In genomic region chr11:84880465-84880961, GRCm38 (mm10) we compare ENCODE assay signal across 8 mouse cellular contexts. TPM values are rescaled to one million over a fixed set of nuclear protein-coding genes. Genes with fewer than 3 reads are reported as not detected.
A peak's percentile ranks its signal among the peaks of the same experiment; 100 is the strongest.
DNase-seq lines count a peak whose midpoint lies in the region; ATAC-seq lines count a peak whose summit lies in the region.

No protein-coding gene starts in this region.

- WGBS in hindbrain, embryonic 15.5 days = under 1% methylated on average over 24 of the region's 24 CpGs
- WGBS in liver, embryonic 12.5 days (ENCODE audit: insufficient replicate concordance) = under 1% methylated on average over 24 of the region's 24 CpGs

- peak overlapping the region; percentile 82 for H3K4me3 ChIP-seq in hindbrain, embryonic 15.5 days
- H3K4me3 ChIP-seq in liver, embryonic 12.5 days = peak overlapping the region; percentile 85

- H3K9ac ChIP-seq in hindbrain, embryonic 15.5 days = peak overlapping the region; percentile 88
- H3K9ac ChIP-seq in liver, embryonic 12.5 days = peak overlapping the region; percentile 94

- H3K36me3 ChIP-seq in hindbrain, embryonic 15.5 days = peaks cover 10% of the 10 kb centered on the region
- H3K36me3 ChIP-seq in liver, embryonic 12.5 days = peaks cover 56% of the 10 kb centered on the region

- peaks cover 19% of the 10 kb centered on the region for H3K4me1 ChIP-seq in hindbrain, embryonic 15.5 days (replicated peaks)
- H3K4me1 ChIP-seq in liver, embryonic 12.5 days = peaks cover 34% of the 10 kb centered on the region

- H3K27ac ChIP-seq in hindbrain, embryonic 15.5 days (replicated peaks) = peak overlapping the region; percentile 91
- peak overlapping the region; percentile 93 for H3K27ac ChIP-seq in liver, embryonic 12.5 days

- H3K9me3 ChIP-seq in hindbrain, embryonic 15.5 days = no peaks in the 10 kb centered on the region
- H3K9me3 ChIP-seq in liver, embryonic 12.5 days (replicated peaks) = no peaks in the 10 kb centered on the region

- ATAC-seq in hindbrain, embryonic 15.5 days (ENCODE audit: low FRiP score, low read depth) = no peak; the same call in none of the 2 replicates
- no peak for ATAC-seq in liver, embryonic 12.5 days
- ATAC-seq in monocyte, adult 5-6 weeks (replicated peaks; ENCODE audit: insufficient number of reproducible peaks, low FRiP score, low TSS enrichment, poor library complexity, severe bottlenecking) = peak; percentile 71

- DNase-seq in right cerebral cortex, adult 2 months (ENCODE audit: low spot score in 2 of 2) = peak; percentile 35 to 37
- DNase-seq in right cerebral cortex, postnatal 36 days (ENCODE audit: low spot score in 2 of 2) = no peak
- DNase-seq in cerebellum, adult 9-10 months = peak; percentile 67
- peak; percentile 24 to 34 for DNase-seq in gastrocnemius, adult 8-10 months (ENCODE audit: low spot score in 2 of 2)
- peak; percentile 52 for DNase-seq in thymus, postnatal 4 days

- peak overlapping the region; percentile 94 for H3K4me2 ChIP-seq in hindbrain, embryonic 15.5 days
- peak overlapping the region; percentile 99 for H3K4me2 ChIP-seq in liver, embryonic 12.5 days

- H3K27me3 ChIP-seq in hindbrain, embryonic 15.5 days = no peaks in the 10 kb centered on the region
- H3K27me3 ChIP-seq in liver, embryonic 12.5 days (replicated peaks) = no peaks in the 10 kb centered on the region

RNA-seq across cellular contexts. Expression of gene Pigw, which starts 0.4 kb away (rescaled TPM):
- total RNA-seq in gastrocnemius, adult 8-10 months (2022) = 1 to 10 TPM; 6.0 to 6.9 (median 6.2) TPM
- 2.2 and 2.3 TPM in 2 replicates for polyA plus RNA-seq in hindbrain, embryonic 15.5 days (2015; fragmentation: Nextera tagmentation; extraction: Ambion mirVana)
- 2.6 and 3.2 TPM in 2 replicates for polyA plus RNA-seq in liver, embryonic 12.5 days (2016; fragmentation: Nextera tagmentation; extraction: Ambion mirVana)
- 3.2 to 5.0 TPM (median 4.7 TPM) in 3 replicates for total RNA-seq in monocyte, adult 5-6 weeks (2017)

RNA-seq across cellular contexts. Expression of gene Myo19, which starts 0.6 kb away (rescaled TPM):
- 1 to 10 TPM; 1.2 to 1.9 (median 1.6) TPM for total RNA-seq in gastrocnemius, adult 8-10 months (2022)
- polyA plus RNA-seq in hindbrain, embryonic 15.5 days (2015; fragmentation: Nextera tagmentation; extraction: Ambion mirVana) = 6.8 and 7.7 TPM in 2 replicates
- 7.6 TPM in 2 replicates for polyA plus RNA-seq in liver, embryonic 12.5 days (2016; fragmentation: Nextera tagmentation; extraction: Ambion mirVana)
- total RNA-seq in monocyte, adult 5-6 weeks (2017) = 0.75 to 4.2 TPM (median 1.2 TPM) in 3 replicates

RNA-seq across cellular contexts. Expression of gene Ggnbp2, which starts 9.9 kb away (rescaled TPM):
- total RNA-seq in gastrocnemius, adult 8-10 months (2022) = 10 to 100 TPM; 31.1 to 45.3 (median 33.5) TPM
- polyA plus RNA-seq in hindbrain, embryonic 15.5 days (2015; fragmentation: Nextera tagmentation; extraction: Ambion mirVana) = 68.9 and 72.9 TPM in 2 replicates
- 75.5 and 76.8 TPM in 2 replicates for polyA plus RNA-seq in liver, embryonic 12.5 days (2016; fragmentation: Nextera tagmentation; extraction: Ambion mirVana)
- 317 to 399 TPM (median 347 TPM) in 3 replicates for total RNA-seq in monocyte, adult 5-6 weeks (2017)

RNA-seq across cellular contexts. Expression of gene Znhit3, which starts 35.7 kb away (rescaled TPM):
- total RNA-seq in gastrocnemius, adult 8-10 months (2022) = 10 to 100 TPM; 12.3 to 17.5 (median 14.7) TPM
- polyA plus RNA-seq in hindbrain, embryonic 15.5 days (2015; fragmentation: Nextera tagmentation; extraction: Ambion mirVana) = 67.6 and 67.9 TPM in 2 replicates
- 60.0 and 62.4 TPM in 2 replicates for polyA plus RNA-seq in liver, embryonic 12.5 days (2016; fragmentation: Nextera tagmentation; extraction: Ambion mirVana)
- total RNA-seq in monocyte, adult 5-6 weeks (2017) = 8.6 to 18.2 TPM (median 17.8 TPM) in 3 replicates

RNA-seq across cellular contexts. Expression of gene Dhrs11, which starts 51.7 kb away (rescaled TPM):
- total RNA-seq in gastrocnemius, adult 8-10 months (2022) = 10 to 100 TPM; 21.8 to 33.6 (median 26.3) TPM
- 8.6 and 10.5 TPM in 2 replicates for polyA plus RNA-seq in hindbrain, embryonic 15.5 days (2015; fragmentation: Nextera tagmentation; extraction: Ambion mirVana)
- 213 and 219 TPM in 2 replicates for polyA plus RNA-seq in liver, embryonic 12.5 days (2016; fragmentation: Nextera tagmentation; extraction: Ambion mirVana)
- total RNA-seq in monocyte, adult 5-6 weeks (2017) = 10.3 to 11.0 TPM (median 10.3 TPM) in 3 replicates

Comparison
In these comparisons a context has a peak if more than half of its experiments do, and no peak if none do; other contexts are left out.
1. DNase-seq: peak in right cerebral cortex, adult 2 months (2 of 2), cerebellum, adult 9-10 months (single experiment), gastrocnemius, adult 8-10 months (2 of 2) and thymus, postnatal 4 days (single experiment); none in right cerebral cortex, postnatal 36 days (0 of 2).